ENCODE assay signal across 8 mouse cellular contexts in genomic region chr9:83382775-83383174, GRCm38 (mm10). TPM values are rescaled to one million over a fixed set of nuclear protein-coding genes. Genes with fewer than 3 reads are reported as not detected.
DNase-seq lines count a peak whose midpoint lies in the region; TF ChIP-seq lines count a peak whose summit lies in the region.

No protein-coding gene starts in this region.

- H3K27ac ChIP-seq in embryonic facial prominence, embryonic 10.5 days (replicated peaks), result no peak overlapping the region

- no peaks in the 10 kb centered on the region for H3K4me1 ChIP-seq in lung, adult 2 months (ENCODE audit: control insufficient read depth, insufficient read depth, low read length)
- H3K4me1 ChIP-seq in embryonic facial prominence, embryonic 10.5 days, result no peaks in the 10 kb centered on the region

- no peaks in the 10 kb centered on the region for H3K9me3 ChIP-seq in embryonic facial prominence, embryonic 10.5 days

- no peak overlapping the region for H3K4me3 ChIP-seq in lung, adult 2 months (replicated peaks; ENCODE audit: extremely low read depth, low read depth, low read length)
- no peak overlapping the region for H3K4me3 ChIP-seq in embryonic facial prominence, embryonic 10.5 days

- peak; percentile 68 for TF ChIP-seq CTCF in lung, adult 2 months (IDR thresholded peaks at IDR 0.05; ENCODE audit: insufficient read depth, low read length)

- no peaks in the 10 kb centered on the region for H3K27me3 ChIP-seq in embryonic facial prominence, embryonic 10.5 days (replicated peaks; ENCODE audit: low read depth, poor library complexity, severe bottlenecking)
- no peaks in the 10 kb centered on the region for H3K27me3 ChIP-seq in splenic B cell, adult 2 months (ENCODE audit: control insufficient read depth, insufficient read depth, low read length, poor library complexity, severe bottlenecking)

- peak; percentile 12 to 28 for DNase-seq in adrenal gland, postnatal 36 days
- no peak for DNase-seq in adrenal gland, adult 2 months
- no peak for DNase-seq in lung, adult 2 months
- no peak for DNase-seq in lung, postnatal 4 days
- DNase-seq in embryonic facial prominence, embryonic 10.5 days (ENCODE audit: low spot score), result peak; percentile 38
- DNase-seq in splenic B cell, adult 2 months (ENCODE audit: low read depth, low spot score), result peak; percentile 70
- DNase-seq in right cerebral cortex, postnatal 4 days, result no peak
- DNase-seq in natural killer cell, adult 2 months (ENCODE audit: low spot score in 2 of 2), result no peak

- TF ChIP-seq POLR2A in lung, adult 2 months (IDR thresholded peaks at IDR 0.05; ENCODE audit: borderline replicate concordance, extremely low read depth, low read depth, low read length), result no peak

- 50% methylated on average over 3 of the region's 3 CpGs for WGBS in lung, adult 2 months
- WGBS in embryonic facial prominence, embryonic 10.5 days, result 46% methylated on average over 3 of the region's 3 CpGs

- no peaks in the 10 kb centered on the region for H3K36me3 ChIP-seq in embryonic facial prominence, embryonic 10.5 days (replicated peaks)
- no peaks in the 10 kb centered on the region for H3K36me3 ChIP-seq in splenic B cell, adult 2 months (ENCODE audit: control insufficient read depth, insufficient read depth, low read length, poor library complexity, severe bottlenecking)

RNA-seq across cellular contexts. Expression of gene Lca5, which starts 58.2 kb away (rescaled TPM):
- 1 to 10 TPM; 5.1 to 6.9 TPM for total RNA-seq in adrenal gland, postnatal 36 days (2021)
- 1 to 10 TPM; 4.1 to 5.6 TPM for total RNA-seq in adrenal gland, adult 2 months (2021)
- polyA plus RNA-seq in adrenal gland, adult 2 months (2012; rRNA removed), result 0.23 and 0.33 TPM in 2 replicates
- polyA plus RNA-seq in lung, adult 2 months (2012; rRNA removed), result 0.86 and 1.7 TPM in 2 replicates
- 17.9 and 18.1 TPM in 2 replicates for polyA plus RNA-seq in embryonic facial prominence, embryonic 10.5 days (2016; fragmentation: Nextera tagmentation; extraction: Ambion mirVana)

Comparison
In these comparisons a context has a peak if more than half of its experiments do, and no peak if none do; other contexts are left out.
1. DNase-seq: peak in adrenal gland, postnatal 36 days (2 of 2), embryonic facial prominence, embryonic 10.5 days (single experiment) and splenic B cell, adult 2 months (single experiment); none in adrenal gland, adult 2 months (single experiment), lung, adult 2 months (single experiment), lung, postnatal 4 days (0 of 2), right cerebral cortex, postnatal 4 days (single experiment) and natural killer cell, adult 2 months (0 of 2).